Mouse (Mus musculus): ENCODE measurements around the gene Vat1.
"Not testable (repeated sequence)": the region's sequence is repeated elsewhere in the genome, so short reads cannot be mapped to it uniquely, and the experiment has no call there.

Vat1 gene

DNA sequence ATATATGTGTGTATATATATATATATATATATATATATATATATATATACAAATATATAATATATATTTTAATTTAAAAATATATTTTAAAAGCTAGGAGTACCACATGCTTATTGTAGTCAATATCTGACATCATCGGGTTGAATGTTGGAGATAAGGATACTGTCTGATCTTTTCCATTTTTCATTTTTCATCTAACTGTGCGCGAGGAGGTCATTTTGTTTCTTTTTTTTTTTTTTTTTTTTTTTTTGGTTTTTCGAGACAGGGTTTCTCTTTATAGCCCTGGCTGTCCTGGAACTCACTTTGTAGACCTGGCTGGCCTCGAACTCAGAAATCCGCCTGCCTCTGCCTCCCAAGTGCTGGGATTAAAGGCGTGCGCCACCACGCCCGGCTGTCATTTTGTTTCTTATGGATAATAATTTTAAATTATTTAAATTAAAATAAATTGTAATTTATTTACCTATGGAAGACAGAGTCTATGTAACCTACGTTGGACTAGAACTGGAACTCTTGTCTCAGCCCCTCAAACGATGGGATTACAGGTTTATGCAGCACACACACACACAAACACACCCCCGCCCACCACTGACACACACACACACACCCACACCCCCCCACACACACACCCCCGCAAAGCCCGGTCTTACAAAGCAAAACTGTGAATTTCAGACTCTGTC, 24.4 kb downstream of the Vat1 start:
- DNase-seq: not testable (repeated sequence)

- DNase-seq: not testable (repeated sequence)
Measured at GRCm38 (mm10) chr11:101438006-101438405, 28.0 kb downstream of the Vat1 start.

DNA sequence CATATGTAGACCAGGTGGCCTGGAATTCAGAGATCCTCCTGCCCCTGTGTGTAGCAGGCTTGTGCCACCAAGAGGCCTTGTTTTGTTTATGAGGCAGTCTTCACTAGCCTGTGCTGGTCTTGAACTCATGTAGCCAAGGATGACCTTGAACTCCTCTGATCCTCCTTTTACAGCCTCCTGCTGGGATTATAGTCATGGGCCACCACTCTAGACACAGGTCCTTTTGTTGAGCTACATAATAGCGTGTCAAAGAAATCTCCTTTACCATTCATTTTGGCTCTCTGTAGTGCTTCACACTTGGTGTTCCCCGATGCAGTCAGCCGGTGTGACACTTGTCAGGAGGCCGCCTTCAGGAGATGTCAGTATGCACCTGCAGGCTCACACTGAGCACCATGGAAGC, 29.1 kb downstream of the Vat1 start:
- DNase-seq: no peak

DNA sequence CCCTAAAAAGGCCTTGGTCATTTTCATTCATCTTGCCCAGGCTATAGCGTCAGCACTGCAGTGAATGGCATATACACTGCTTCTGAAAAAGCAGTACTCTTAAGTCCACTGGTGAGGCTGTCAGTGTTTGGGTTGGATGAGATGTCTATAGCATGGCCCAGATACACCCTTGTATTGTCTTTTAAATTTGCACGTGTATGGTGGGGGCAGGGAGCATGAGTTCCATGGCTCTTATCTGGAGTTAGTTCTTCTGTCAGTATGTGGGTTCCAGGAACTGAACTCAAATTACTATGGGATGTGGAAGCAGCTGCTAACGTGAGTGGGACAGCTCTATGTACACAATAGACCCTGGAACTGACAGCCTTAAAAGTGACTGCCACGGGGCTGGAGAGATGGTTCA, 30.2 kb downstream of the Vat1 start:
- no peak for DNase-seq

DNA sequence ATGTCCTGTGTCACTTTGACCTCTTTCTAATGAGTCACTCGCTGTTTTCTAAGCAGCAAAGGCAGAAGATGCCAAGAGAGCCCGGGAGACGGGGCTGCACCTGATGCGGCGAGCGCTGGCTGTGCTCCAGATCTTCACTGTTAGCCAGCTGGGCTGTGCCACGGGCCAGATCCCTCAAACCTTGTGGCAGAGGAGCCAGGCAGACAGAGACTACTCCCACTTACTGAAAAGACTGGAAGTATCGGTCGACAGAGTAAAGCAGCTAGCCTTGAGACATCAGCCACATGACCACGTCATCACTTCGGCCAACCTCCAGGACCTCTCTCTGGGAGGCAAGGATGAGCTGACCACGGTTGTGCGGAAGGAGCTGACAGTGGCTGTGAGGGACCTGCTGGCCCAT, 32.6 kb downstream of the Vat1 start:
- DNase-seq: no peak

GRCm38 (mm10) chr11:101431327-101431726, 34.7 kb downstream of the Vat1 start:
- DNase-seq: no peak

GRCm38 (mm10) chr11:101426165-101426564, 39.9 kb downstream of the Vat1 start:
- no peak for DNase-seq

- DNase-seq: peak; percentile 100
Measured at GRCm38 (mm10) chr11:101424925-101425813, 40.9 kb downstream of the Vat1 start, which contains the start of the genes Rundc1 and Ptges3l. Rundc1 (plus strand) TSS chr11:101425085. Ptges3l (minus strand) TSS chr11:101425333.

GRCm38 (mm10) chr11:101424105-101424851, 41.8 kb downstream of the Vat1 start, which contains the start of gene Gm27029:
Gm27029 (minus strand) TSS chr11:101424796.
- peak; percentile 34 to 60 for DNase-seq

DNA sequence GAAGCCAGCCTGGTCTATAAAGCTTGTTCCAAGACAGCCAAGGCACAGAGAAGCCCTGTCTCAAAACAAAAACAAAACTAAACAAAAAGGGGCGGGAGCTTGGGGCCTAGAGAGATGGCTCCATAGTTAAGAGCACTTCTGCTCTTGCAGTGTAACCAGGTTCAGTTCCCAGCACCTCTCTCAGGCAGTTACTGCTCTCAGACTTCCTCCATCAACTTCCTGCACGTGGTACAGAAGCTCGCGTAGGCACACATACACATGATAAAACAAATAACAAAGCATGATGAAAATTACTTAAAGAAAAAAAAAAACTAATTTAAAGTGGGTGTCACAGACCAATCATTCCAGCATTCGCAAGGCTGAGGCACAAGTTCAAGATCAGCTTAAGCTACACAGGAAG, 45.9 kb downstream of the Vat1 start:
- no peak for DNase-seq

DNA sequence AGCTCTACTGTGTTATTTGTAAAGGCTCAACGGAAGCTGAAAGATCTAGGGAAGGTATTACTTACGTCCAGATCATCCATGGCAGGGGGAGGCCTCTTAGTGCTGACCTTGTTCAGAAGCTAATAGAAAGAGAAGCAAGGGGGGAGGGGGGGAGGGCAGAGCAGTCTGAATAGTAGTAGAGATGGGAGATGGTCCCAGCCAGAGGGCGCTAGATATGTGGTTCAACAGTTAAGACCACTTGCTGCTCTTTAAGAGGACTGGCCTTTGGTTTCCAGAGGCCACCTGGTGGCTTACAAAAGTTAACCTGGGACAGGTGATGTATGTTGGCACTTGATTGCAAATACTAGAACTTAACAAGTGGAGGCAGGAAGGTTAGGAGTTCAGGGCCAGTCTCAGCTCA, 46.4 kb downstream of the Vat1 start:
- DNase-seq: peak; percentile 37 to 60

DNA sequence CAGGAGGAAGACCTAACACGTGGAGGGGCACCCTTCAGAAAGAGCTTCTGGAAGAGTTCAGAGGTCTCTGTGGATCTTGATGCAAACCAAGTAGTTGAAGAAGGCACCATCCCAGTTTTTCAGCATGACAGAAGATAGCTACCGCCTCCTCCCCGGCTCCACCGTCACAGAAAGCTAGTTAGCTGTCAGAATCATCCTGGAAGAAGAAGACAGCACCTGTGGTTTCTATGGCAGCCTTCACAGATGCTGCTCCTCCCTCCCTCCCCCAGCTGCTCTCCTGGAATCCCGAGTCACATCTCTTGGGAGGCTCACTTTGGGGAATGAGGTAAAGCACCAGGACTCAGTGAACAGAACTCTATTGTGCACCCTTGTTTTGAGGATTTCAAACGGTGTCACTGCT, 47.0 kb downstream of the Vat1 start:
- no peak for DNase-seq

DNA sequence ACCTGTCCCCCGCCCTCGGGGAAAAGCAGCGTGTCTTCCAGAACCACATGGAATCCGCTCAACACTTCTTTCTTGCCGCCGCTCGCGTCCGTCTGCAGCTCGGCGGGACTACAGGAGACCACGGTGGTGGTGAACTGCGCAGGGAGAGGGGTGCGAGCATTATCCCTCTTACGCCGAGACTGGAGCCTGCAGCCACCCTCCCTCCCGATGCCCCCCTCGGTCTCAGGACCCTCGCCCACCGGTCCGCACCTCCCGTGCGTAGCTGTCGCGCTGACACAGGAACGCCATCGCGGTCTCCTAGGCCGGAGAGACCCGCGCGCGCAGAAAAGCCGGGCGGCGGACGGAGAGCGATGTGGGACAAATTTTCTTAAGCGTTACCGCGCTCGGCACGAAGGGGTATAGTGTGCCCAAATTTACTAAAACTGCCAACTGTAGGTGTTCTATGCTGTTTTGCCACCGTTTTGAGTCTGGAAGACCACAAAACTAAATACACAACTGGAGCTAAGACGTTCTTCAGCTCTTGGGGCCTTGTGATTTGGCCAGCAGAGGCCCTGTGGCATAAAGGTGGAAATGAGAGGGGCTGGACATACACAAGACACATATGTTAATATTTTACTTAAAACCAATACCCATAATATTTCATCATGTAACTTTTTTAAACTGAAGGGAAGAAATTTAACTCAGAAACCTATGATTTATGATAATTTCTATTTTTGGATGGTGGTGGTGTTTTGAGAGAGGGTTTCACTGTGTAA, 48.8 kb downstream of the Vat1 start, which contains the start of gene Aarsd1:
Aarsd1 (minus strand) TSS at position 515 of the 755 bp plus-strand sequence.
- peak; percentile 93 to 94 for DNase-seq

DNA sequence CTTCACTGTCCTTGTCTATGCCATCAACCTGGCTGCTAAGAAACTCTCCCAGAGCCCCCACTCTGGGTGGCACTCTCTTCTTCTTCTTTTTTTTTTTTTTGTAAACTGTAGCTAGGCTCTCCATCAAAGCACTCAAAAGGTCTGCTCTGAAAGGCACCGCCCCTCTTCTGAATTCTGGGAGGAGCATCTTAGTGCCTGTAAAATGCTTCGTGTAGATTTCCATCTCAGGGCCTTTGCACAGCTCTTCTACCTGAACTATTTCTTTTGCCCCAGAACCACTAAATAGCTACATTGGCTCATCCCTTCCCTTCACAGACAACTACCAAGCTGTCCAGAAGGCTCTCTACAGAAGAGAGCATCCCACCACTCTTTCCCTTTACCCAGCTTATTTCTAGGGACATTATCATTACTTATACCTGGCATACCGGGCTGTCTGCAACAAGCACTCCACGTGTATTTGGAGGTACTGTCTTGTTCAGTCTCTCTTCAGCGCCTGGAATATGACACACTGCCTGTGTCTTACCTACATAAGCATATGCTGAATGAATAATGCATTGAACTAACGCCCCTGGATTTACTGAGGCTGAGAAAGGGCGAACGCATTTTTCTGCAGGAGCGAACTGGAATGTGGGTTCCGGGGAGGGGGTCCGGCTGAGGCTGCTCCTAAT, 49.5 kb downstream of the Vat1 start:
- no peak for DNase-seq

GRCm38 (mm10) chr11:101415306-101415705, 50.7 kb downstream of the Vat1 start:
- DNase-seq: no peak

All from kidney, postnatal 4 days (tissue).